20 mouse cellular contexts compared by ENCODE assay signal in genomic region chr16:90792066-90792465, GRCm38 (mm10). TPM values are rescaled to one million over a fixed set of nuclear protein-coding genes. Genes with fewer than 3 reads are reported as not detected.
DNase-seq lines count a peak whose midpoint lies in the region.
"Had no signal": no experiment of that assay in that cellular context is flagged by ENCODE, and none has a peak within 500 bp of the region (broad histone marks: within the 10 kb centered on the region; RNA-seq: fewer than 3 reads in every experiment).

No protein-coding gene starts in this region.

- DNase-seq in frontal cortex, adult 2 months (ENCODE audit: extremely low spot score in 1 of 2, low spot score in 1 of 2): peak; percentile 25 to 54
- DNase-seq in frontal cortex, postnatal 25 days (ENCODE audit: low spot score in 2 of 2): no peak
- DNase-seq in left cerebral cortex, postnatal 25 days (ENCODE audit: low spot score in 2 of 2): peak; percentile 15 to 76
- no peak for DNase-seq in left cerebral cortex, postnatal 4 days
- DNase-seq in brain, adult 2 months (ENCODE audit: low read depth, low spot score): peak; percentile 77
- DNase-seq in telencephalon, adult 2 months (ENCODE audit: low read depth, low spot score): peak; percentile 71
- no peak for DNase-seq in kidney, adult 11 months
- DNase-seq: B cell, adult 2 months; cerebellum, adult 11 months; cerebellum, adult 9-11 months; embryo, embryonic 11 days; heart, adult 11 months had no signal

- intact Hi-C loops in left cerebral cortex, postnatal 25 days (cut with DNase I): no loop called here
- intact Hi-C loops in left cerebral cortex, postnatal 4 days (cut with DNase I): loop anchor here (5.0 kb wide), 1 partner anchor 235 kb away; no protein-coding TSS in a partner anchor

RNA-seq across cellular contexts. Expression of gene Urb1, which starts 18.1 kb away (rescaled TPM):
- 5.6 and 6.8 TPM in 2 replicates for polyA plus RNA-seq in frontal cortex, adult 2 months (2012; rRNA removed)
- total RNA-seq in left cerebral cortex, postnatal 25 days (2021): 10 to 100 TPM; 13.7 to 14.4 TPM
- 10 to 100 TPM; 15.9 to 18.5 TPM for total RNA-seq in left cerebral cortex, postnatal 4 days (2021)

RNA-seq across cellular contexts. Expression of gene Eva1c, which starts 34.5 kb away (rescaled TPM):
- polyA plus RNA-seq in frontal cortex, adult 2 months (2012; rRNA removed): 2.8 and 2.9 TPM in 2 replicates
- total RNA-seq in left cerebral cortex, postnatal 25 days (2021): 1 to 10 TPM; 1.6 to 1.8 TPM
- total RNA-seq in left cerebral cortex, postnatal 4 days (2021): 1 to 10 TPM in 1 of 2 experiments, under 1 TPM in 1; 0.96 to 1.4 TPM
- total RNA-seq: CH12.LX; hematopoietic stem cell, adult 5-6 weeks had no signal
- polyA plus RNA-seq: G1E had no signal

RNA-seq across cellular contexts. Expression of gene Mrap, which starts 54.1 kb away (rescaled TPM):
- polyA plus RNA-seq in frontal cortex, adult 2 months (2012; rRNA removed): 0.90 and 1.3 TPM in 2 replicates
- total RNA-seq in left cerebral cortex, postnatal 25 days (2021): under 1 TPM in 1 of 2 experiments, not detected in 1; 0.87 TPM
- not detected for total RNA-seq in left cerebral cortex, postnatal 4 days (2021)
- total RNA-seq: CH12.LX; hematopoietic stem cell, adult 5-6 weeks had no signal
- polyA plus RNA-seq: embryonic facial prominence, embryonic 13.5 days; forebrain, embryonic 12.5 days; forebrain, embryonic 15.5 days; G1E; intestine, embryonic 14.5 days; Patski had no signal

Comparison
In these comparisons a context has a peak if more than half of its experiments do, and no peak if none do; other contexts are left out.
1. DNase-seq: peak in frontal cortex, adult 2 months (2 of 2), left cerebral cortex, postnatal 25 days (2 of 2), brain, adult 2 months (single experiment) and telencephalon, adult 2 months (single experiment); none in frontal cortex, postnatal 25 days (0 of 2), left cerebral cortex, postnatal 4 days (single experiment) and kidney, adult 11 months (single experiment).